Mouse (Mus musculus): ENCODE results near the gene Camp.

DNA sequence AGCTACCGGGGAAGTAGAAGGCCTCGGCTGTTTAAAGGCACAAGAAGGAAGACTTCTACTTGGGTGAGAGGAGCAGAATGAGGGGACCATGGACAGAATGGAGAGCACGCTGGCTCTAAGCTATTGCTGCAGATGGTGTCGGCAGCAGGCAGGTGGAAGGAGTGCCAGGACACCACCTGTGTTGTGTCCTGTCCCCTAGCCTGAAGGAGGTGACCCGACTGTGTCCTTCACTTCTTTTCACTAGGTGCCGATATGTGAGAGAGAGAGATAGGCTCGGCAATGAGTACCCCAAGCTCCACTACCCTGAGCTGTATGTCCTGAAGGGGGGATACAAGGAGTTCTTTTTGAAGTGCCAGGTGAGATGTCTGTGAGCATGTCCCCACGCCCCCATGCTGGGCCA, 42.1 kb upstream of the Camp start:
- no peak for TF ChIP-seq TAL1 (conservative IDR thresholded peaks at IDR 0.05; ENCODE audit: low read depth, low read length)
- TF ChIP-seq CTCF (IDR thresholded peaks at IDR 0.05; ENCODE audit: low read depth, low read length) = no peak
- TF ChIP-seq GATA1 (IDR thresholded peaks at IDR 0.05; ENCODE audit: borderline replicate concordance, low read length) = no peak
- TF ChIP-seq GATA2 (IDR thresholded peaks at IDR 0.05; ENCODE audit: borderline replicate concordance, low read depth, low read length) = no peak
- TF ChIP-seq POLR2AphosphoS5 (IDR thresholded peaks at IDR 0.05; ENCODE audit: insufficient replicate concordance, low read depth, low read length) = no peak
